Mouse (Mus musculus) bone marrow macrophage, adult 2 months (primary cell): ENCODE results near the gene Smim11. TPM values are rescaled to one million over a fixed set of nuclear protein-coding genes. Genes with fewer than 3 reads are reported as not detected.

Source experiments
- H3K27ac ChIP-seq: 2 replicates; pipeline ENCODE4 v1.5.1; 2012; ENCODE audit warnings: low read depth, low read length; ENCODE audit not compliant: insufficient read depth
- H3K4me1 ChIP-seq: 2 replicates; pipeline ENCODE4 v1.6.1; 2012; ENCODE audit warnings: low read length; ENCODE audit not compliant: control insufficient read depth, insufficient read depth
- H3K4me3 ChIP-seq: 2 replicates; pipeline ENCODE4 v1.5.1; 2012; ENCODE audit warnings: mild to moderate bottlenecking, low read length, moderate library complexity; ENCODE audit not compliant: insufficient read depth
- CTCF ChIP-seq: IDR thresholded peaks from 2 replicates; pipeline ENCODE4 v1.5.1; 2012; ENCODE audit warnings: low read depth, mild to moderate bottlenecking, low read length, moderate library complexity
- POLR2A ChIP-seq: IDR thresholded peaks from 2 replicates; pipeline ENCODE4 v1.6.1; 2012; ENCODE audit warnings: mild to moderate bottlenecking, low read depth, low read length, borderline replicate concordance
- polyA plus RNA-seq: library from polyadenylated mRNA; stranded (reverse); fragments of >200 nt; gene quantifications from 2 replicates; pipeline ENCODE4 v1.2.4, GENCODE M21; 2012; ENCODE audit not compliant: missing spikeins, insufficient read depth, insufficient read length

The Smim11 gene
- polyA plus RNA-seq, result 68.3 and 95.1 TPM in 2 replicates

DNA sequence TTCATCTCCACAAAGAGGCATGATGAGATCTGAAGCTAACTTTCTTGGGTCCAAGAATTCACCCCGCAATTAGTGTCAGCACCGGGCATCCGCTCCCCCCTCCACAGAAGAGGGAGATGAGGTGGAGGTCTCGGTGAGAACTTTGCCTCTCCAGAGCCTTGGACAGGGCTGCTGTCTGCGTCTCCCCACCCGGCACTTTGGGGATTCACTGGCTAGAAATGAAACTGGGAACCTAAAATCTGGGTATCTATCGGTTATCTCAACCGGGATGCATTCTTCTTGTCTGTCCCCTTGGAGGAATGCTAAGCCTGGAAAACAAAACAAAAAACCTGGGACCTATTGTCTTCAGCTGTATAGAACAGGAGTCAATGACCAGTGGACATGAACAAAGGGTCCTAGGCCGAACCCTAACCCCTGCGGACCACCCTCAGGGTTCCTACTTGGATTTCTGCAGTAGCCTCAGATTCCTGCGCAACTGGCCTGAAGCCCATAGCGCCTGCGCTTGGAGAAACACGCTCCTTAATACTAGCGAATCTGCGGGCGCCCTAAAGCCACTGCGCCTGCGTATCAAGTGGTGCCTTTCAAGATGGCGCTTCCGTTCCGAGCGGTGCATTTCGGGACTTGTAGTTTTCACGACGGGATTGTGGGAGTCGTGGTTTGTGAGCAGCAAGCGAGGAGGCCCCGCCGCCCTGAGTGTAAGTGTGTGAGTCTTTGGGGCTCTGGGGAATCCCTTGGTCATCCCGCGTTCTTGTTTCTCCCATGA lies at the start of gene Smim11:
Smim11 (plus strand) TSS at position 638 of the 763 bp plus-strand sequence.
- Histone ChIP-seq H3K4me1 (peaks cover 13% of the 10 kb centered on the region), H3K4me3 (peak within 1 kb of the TSS; percentile 97), H3K27ac (peak within 1 kb of the TSS; percentile 49)
- TF ChIP-seq POLR2A (no peak), CTCF (no peak)

DNA sequence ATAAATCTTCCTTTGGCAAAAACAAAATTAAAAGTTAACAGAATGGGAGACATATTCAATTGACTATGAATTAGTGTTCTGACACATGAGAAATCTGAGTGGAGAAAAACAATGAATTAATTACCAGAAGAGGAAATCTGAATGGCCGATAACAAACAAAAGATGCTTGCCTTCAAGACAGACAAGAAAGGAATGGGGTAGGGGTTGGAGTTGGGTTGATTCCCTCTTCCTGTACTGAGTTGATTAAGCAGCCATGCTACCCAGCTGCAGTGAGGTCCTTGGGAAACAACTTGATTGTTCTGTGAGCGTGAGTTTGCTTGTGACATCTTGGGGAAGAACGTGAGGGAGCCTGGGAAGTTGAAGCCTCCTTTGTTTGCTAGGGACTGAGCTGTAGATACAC lies 46.8 kb upstream of the Smim11 start:
- Histone ChIP-seq H3K27ac (no peak overlapping the region), H3K4me1 (no peaks in the 10 kb centered on the region), H3K4me3 (no peak overlapping the region)
- TF ChIP-seq POLR2A, result no peak
- no peak for TF ChIP-seq CTCF

DNA sequence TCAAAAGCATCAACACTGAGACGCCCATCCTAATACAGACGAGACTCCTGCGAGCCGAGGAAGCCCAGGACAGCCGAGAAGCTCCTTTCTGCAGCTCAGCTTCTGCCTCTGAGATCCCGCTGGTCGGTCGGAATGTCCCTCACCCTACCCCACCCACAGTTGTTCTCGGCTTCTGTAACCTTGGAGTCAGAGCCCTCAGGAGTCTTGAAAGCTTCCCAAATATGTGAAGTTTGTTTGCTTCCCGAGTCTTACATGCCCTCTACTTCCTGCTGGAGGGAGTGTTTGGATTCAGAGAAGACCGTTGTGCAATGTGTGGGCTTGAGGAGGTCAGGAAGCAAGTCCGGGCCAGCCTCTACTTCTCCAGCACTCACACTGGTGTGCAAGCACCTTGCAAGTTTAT lies 33.2 kb upstream of the Smim11 start:
- Histone ChIP-seq H3K27ac (no peak overlapping the region), H3K4me1 (no peaks in the 10 kb centered on the region), H3K4me3 (no peak overlapping the region)
- TF ChIP-seq POLR2A (no peak), CTCF (no peak)

DNA sequence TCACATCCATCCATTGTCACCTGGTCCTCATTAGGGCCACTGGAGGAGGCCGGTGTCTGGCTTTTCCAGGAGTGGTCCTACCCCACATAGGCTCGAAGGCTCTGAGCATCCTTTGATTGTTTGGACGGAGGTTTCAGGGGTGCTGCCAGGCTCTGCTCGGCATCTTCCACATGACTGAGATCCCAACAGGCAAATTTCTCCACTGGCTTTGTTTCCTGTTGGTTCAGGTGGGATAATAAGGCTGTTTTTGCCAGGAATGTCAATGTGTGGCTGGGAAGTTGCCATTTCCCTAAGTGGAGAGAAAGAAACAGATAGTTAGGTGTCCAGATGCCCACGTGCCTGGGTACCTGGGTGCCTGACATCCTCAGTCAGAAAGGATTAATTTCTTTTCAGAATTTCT lies 26.6 kb upstream of the Smim11 start:
- TF ChIP-seq POLR2A, result no peak
- no peak for TF ChIP-seq CTCF
- Histone ChIP-seq H3K4me1 (no peaks in the 10 kb centered on the region), H3K27ac (no peak overlapping the region), H3K4me3 (no peak overlapping the region)

DNA sequence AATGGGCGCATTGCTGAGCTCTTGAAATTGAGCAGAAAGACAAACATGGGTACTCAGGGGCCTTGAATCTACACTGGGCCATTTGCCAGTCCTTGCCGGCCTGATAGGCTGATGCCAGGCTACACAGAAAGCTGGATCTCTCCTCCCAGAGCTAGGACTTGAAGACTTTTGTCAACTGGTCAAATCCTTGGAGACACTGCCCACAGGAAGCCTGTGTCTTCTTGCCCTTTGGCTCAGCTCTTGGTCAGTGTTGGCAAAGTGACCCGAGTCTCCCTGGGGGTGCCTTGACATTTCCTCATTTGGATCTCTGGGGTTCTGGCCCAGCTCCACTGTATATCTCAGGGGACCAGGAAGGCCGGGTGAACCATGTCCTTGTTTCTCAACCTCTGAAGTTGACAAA lies 25.6 kb upstream of the Smim11 start:
- Histone ChIP-seq H3K4me3 (no peak overlapping the region), H3K4me1 (no peaks in the 10 kb centered on the region), H3K27ac (no peak overlapping the region)
- TF ChIP-seq POLR2A, result no peak
- TF ChIP-seq CTCF, result no peak

DNA sequence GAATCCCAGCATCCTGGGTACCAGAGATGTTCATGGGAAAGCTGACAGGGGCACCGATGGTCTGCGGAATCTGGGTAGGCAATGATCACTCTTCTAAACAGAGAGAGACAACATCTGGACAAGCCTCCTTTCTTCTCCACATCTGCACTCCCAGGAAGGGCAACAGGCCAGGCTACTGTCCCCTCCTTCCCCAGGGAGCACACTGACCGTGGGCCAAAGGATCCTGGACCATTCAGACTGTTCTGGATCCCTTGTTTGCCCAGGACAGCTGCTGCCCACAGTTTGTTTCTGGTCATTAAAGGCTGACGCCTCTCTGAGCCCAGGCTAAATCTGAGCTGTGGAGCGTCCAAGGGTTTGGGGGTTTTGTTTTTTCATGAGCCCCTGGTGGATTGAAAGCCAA lies 18.4 kb upstream of the Smim11 start:
- TF ChIP-seq CTCF (no peak), POLR2A (no peak)
- Histone ChIP-seq H3K27ac (no peak overlapping the region), H3K4me3 (no peak overlapping the region), H3K4me1 (no peaks in the 10 kb centered on the region)

DNA sequence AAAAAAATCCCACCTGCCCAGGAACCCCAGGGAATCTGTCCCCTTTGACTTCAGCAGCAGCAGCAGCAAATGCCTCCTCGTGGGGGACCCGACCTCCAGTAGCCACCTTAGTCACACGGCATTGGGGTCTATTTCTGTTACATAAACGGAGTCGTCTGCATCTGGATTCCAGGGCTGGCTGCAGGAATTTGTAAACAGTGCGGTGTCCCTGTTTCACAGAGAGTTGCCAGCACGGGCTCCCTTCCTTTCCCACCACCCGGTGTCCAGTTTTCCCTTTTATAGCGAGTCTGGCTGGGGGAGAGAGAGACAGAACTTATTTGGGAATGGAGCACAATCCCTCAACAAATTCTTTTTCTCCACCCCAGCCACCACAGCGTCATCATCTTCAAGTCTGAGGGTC lies 16.0 kb upstream of the Smim11 start:
- no peak overlapping the region for H3K27ac ChIP-seq
- H3K4me1 ChIP-seq, result no peaks in the 10 kb centered on the region
- TF ChIP-seq POLR2A, result no peak
- no peak for TF ChIP-seq CTCF
- H3K4me3 ChIP-seq, result no peak overlapping the region

DNA sequence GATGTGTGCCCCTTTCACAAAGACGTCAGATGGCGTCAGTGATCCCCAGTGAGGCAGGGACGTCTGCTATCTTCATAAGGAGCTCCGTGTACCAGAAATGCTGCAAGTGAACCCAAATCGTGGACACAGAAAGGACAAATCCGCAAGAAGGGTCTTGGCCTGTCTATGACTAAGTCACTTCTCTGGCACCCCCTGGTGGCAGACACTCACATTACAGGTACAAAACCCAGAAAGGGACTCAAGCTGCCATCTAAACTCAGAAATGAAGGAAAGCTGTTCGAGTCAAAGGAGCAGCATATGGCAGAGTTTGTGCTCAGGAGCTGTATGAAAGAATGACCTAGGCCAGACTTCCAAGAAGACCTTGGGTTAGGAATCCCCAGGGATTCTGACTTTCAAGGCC lies 14.5 kb upstream of the Smim11 start:
- TF ChIP-seq POLR2A (no peak), CTCF (peak; percentile 74)
- H3K27ac ChIP-seq, result no peak overlapping the region
- no peaks in the 10 kb centered on the region for H3K4me1 ChIP-seq
- H3K4me3 ChIP-seq, result no peak overlapping the region

DNA sequence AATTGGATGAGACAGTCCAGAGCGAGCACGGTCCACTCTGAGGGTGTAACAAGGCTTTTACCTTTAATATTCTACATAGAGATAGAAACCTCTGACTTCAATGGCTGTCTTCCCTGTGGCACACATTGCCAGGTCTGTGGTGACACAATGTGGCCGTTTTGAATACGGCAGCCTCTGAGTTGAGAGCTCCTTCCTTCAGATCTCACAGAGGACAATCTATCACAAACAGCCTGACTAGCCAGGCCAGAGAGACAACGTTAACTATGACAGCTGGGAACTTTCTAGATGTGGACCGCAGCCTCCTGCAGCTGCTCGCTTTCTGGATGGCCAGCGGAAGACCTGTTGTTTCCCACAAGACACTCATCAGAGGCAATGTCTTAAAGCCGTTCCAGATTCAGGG lies 12.3 kb upstream of the Smim11 start:
- Histone ChIP-seq H3K4me3 (no peak overlapping the region), H3K4me1 (no peaks in the 10 kb centered on the region), H3K27ac (no peak overlapping the region)
- TF ChIP-seq CTCF, result no peak
- TF ChIP-seq POLR2A, result no peak

DNA sequence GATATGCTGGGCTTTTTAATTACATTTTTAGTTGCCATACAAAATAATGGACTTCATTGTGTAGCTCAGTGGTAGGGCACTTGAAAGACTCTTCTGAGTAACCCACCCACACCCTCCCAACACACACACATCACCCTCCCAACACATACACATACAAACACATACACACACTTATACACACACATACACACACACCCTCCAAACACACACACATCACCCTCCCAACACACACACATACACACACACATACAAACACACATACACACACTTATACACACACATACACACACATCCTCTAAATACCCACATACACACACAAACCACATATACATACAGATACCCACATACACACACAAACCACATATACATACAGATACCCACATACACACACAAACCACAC lies 11.0 kb upstream of the Smim11 start:
- TF ChIP-seq POLR2A (no peak), CTCF (no peak)
- Histone ChIP-seq H3K4me1 (no peaks in the 10 kb centered on the region), H3K4me3 (no peak overlapping the region)

More for the DNA sequence above, 11.0 kb upstream of the Smim11 start:
- no peak overlapping the region for H3K27ac ChIP-seq
